10 mouse cellular contexts compared by ENCODE assay signal in genomic region chr10:17131763-17132162, GRCm38 (mm10).
DNase-seq lines count a peak whose midpoint lies in the region; ATAC-seq and TF ChIP-seq lines count a peak whose summit lies in the region.
"Had no signal": no experiment of that assay in that cellular context is flagged by ENCODE, and none has a peak within 500 bp of the region (broad histone marks: within the 10 kb centered on the region; RNA-seq: fewer than 3 reads in every experiment).

No protein-coding gene starts in this region.

- TF ChIP-seq CTCF in thymus, adult 2 months (IDR thresholded peaks at IDR 0.05; ENCODE audit: borderline replicate concordance, control insufficient read depth, extremely low read depth, insufficient read depth, low read length, poor library complexity) = no peak

- H3K9me3 ChIP-seq in midbrain, embryonic 14.5 days (ENCODE audit: control insufficient read depth, low read length) = no peaks in the 10 kb centered on the region
- no peaks in the 10 kb centered on the region for H3K9me3 ChIP-seq in midbrain, embryonic 16.5 days (replicated peaks; ENCODE audit: control insufficient read depth, low read length, poor library complexity, severe bottlenecking)
- H3K9me3 ChIP-seq in kidney, embryonic 16.5 days (ENCODE audit: low read length) = no peaks in the 10 kb centered on the region

- ATAC-seq in frontal cortex, adult (ENCODE audit: low TSS enrichment) = peak; percentile 34; the same call in 1 of the 2 replicates
- no peak for ATAC-seq in midbrain, embryonic 14.5 days (ENCODE audit: low FRiP score, low TSS enrichment)
- ATAC-seq in midbrain, embryonic 16.5 days = no peak
- peak; percentile 59; the same call in 1 of the 2 replicates for ATAC-seq in kidney, embryonic 16.5 days (ENCODE audit: low FRiP score, low TSS enrichment)
- no peak for ATAC-seq in granulocyte monocyte progenitor cell, adult 5-6 weeks (replicated peaks; ENCODE audit: poor library complexity, severe bottlenecking)
- ATAC-seq: CD4-positive, CD25-positive, alpha-beta regulatory T cell, adult 4 months had no signal

- H3K4me1 ChIP-seq in midbrain, embryonic 14.5 days (ENCODE audit: control insufficient read depth, insufficient read depth, low read length) = no peaks in the 10 kb centered on the region
- H3K4me1 ChIP-seq in midbrain, embryonic 16.5 days (ENCODE audit: control insufficient read depth, insufficient read depth, low read length) = no peaks in the 10 kb centered on the region
- H3K4me1 ChIP-seq in kidney, embryonic 16.5 days (ENCODE audit: insufficient read depth, low read length) = peaks cover 3% of the 10 kb centered on the region; the same call in 1 of the 2 replicates
- H3K4me1 ChIP-seq in thymus, adult 2 months (replicated peaks; ENCODE audit: control insufficient read depth, insufficient read depth, low read length) = no peaks in the 10 kb centered on the region

- no peaks in the 10 kb centered on the region for H3K27me3 ChIP-seq in midbrain, embryonic 14.5 days (ENCODE audit: control insufficient read depth, insufficient read depth, low read length)
- H3K27me3 ChIP-seq in midbrain, embryonic 16.5 days (ENCODE audit: control insufficient read depth, insufficient read depth, low read depth, low read length) = no peaks in the 10 kb centered on the region
- no peaks in the 10 kb centered on the region for H3K27me3 ChIP-seq in kidney, embryonic 16.5 days (ENCODE audit: insufficient read depth, low read length)
- no peaks in the 10 kb centered on the region for H3K27me3 ChIP-seq in thymus, adult 2 months (ENCODE audit: control insufficient read depth, insufficient read depth, low read length)

- no peak overlapping the region for H3K9ac ChIP-seq in midbrain, embryonic 14.5 days (replicated peaks; ENCODE audit: low read length)
- no peak overlapping the region for H3K9ac ChIP-seq in midbrain, embryonic 16.5 days (ENCODE audit: low read depth, low read length)
- H3K9ac ChIP-seq in kidney, embryonic 16.5 days (replicated peaks; ENCODE audit: low read length) = no peak overlapping the region

- no peaks in the 10 kb centered on the region for H3K36me3 ChIP-seq in midbrain, embryonic 14.5 days (ENCODE audit: control insufficient read depth, insufficient read depth, low read length)
- H3K36me3 ChIP-seq in midbrain, embryonic 16.5 days (ENCODE audit: control insufficient read depth, insufficient read depth, low read length) = no peaks in the 10 kb centered on the region
- H3K36me3 ChIP-seq in kidney, embryonic 16.5 days (ENCODE audit: insufficient read depth, low read length) = no peaks in the 10 kb centered on the region
- no peaks in the 10 kb centered on the region for H3K36me3 ChIP-seq in thymus, adult 2 months (ENCODE audit: control insufficient read depth, insufficient read depth, low read length)

- no peak overlapping the region for H3K4me2 ChIP-seq in midbrain, embryonic 14.5 days (ENCODE audit: low read length)
- H3K4me2 ChIP-seq in midbrain, embryonic 16.5 days (ENCODE audit: low read length) = no peak overlapping the region
- H3K4me2 ChIP-seq in kidney, embryonic 16.5 days (replicated peaks; ENCODE audit: low read depth, low read length) = no peak overlapping the region

- WGBS in midbrain, embryonic 14.5 days = 72% methylated on average over 4 of the region's 4 CpGs
- 55% methylated on average over 4 of the region's 4 CpGs for WGBS in midbrain, embryonic 16.5 days
- 25% methylated on average over 4 of the region's 4 CpGs for WGBS in kidney, embryonic 16.5 days
- WGBS in thymus, adult 2 months = 90% methylated on average over 4 of the region's 4 CpGs

- no peak for DNase-seq in frontal cortex, postnatal 10 days (ENCODE audit: low spot score in 2 of 2)
- DNase-seq in midbrain, embryonic 14.5 days = peak; percentile 35
- DNase-seq in telencephalon, adult 2 months (ENCODE audit: low read depth, low spot score) = peak; percentile 13
- no peak for DNase-seq in thymus, adult 2 months
- DNase-seq: adrenal gland, adult 8-10 months had no signal

- H3K4me3 ChIP-seq in midbrain, embryonic 14.5 days (replicated peaks; ENCODE audit: low read depth, low read length) = no peak overlapping the region
- no peak overlapping the region for H3K4me3 ChIP-seq in midbrain, embryonic 16.5 days (ENCODE audit: low read depth, low read length)
- no peak overlapping the region for H3K4me3 ChIP-seq in kidney, embryonic 16.5 days (ENCODE audit: low read length)
- no peak overlapping the region for H3K4me3 ChIP-seq in thymus, adult 2 months (ENCODE audit: control insufficient read depth, insufficient read depth, low read length)

- H3K27ac ChIP-seq in midbrain, embryonic 14.5 days (replicated peaks; ENCODE audit: low read depth, low read length) = no peak overlapping the region
- no peak overlapping the region for H3K27ac ChIP-seq in midbrain, embryonic 16.5 days (ENCODE audit: low read length)
- H3K27ac ChIP-seq in kidney, embryonic 16.5 days (ENCODE audit: low read length) = no peak overlapping the region
- no peak overlapping the region for H3K27ac ChIP-seq in thymus, adult 2 months (ENCODE audit: control insufficient read depth, insufficient read depth, low read length)

- TF ChIP-seq POLR2A in thymus, adult 2 months (IDR thresholded peaks at IDR 0.05; ENCODE audit: control insufficient read depth, extremely low read depth, insufficient read depth, low read length, poor library complexity) = no peak

Comparison
In these comparisons a context has a peak if more than half of its experiments do, and no peak if none do; other contexts are left out.
1. ATAC-seq: peak in frontal cortex, adult (single experiment) and kidney, embryonic 16.5 days (single experiment); none in midbrain, embryonic 14.5 days (single experiment), midbrain, embryonic 16.5 days (single experiment) and granulocyte monocyte progenitor cell, adult 5-6 weeks (single experiment).
2. DNase-seq: peak in midbrain, embryonic 14.5 days (single experiment) and telencephalon, adult 2 months (single experiment); none in frontal cortex, postnatal 10 days (0 of 2) and thymus, adult 2 months (single experiment).